Mouse (Mus musculus) frontal cortex, adult 2 months (tissue): ENCODE data around the gene Oosp1. TPM values are rescaled to one million over a fixed set of nuclear protein-coding genes. Genes with fewer than 3 reads are reported as not detected.

ENCODE experiments used
- DNase-seq, 2 experiments: peaks; one replicate each; pipeline ENCODE4 v3.0.0; 2022; ENCODE audit warnings: low spot score in 1 of 2; ENCODE audit errors: extremely low spot score in 1 of 2
- polyA plus RNA-seq: library from polyadenylated mRNA; depleted of rRNA; stranded (reverse); fragments of >200 nt; gene quantifications from 2 replicates; pipeline ENCODE4 v1.2.3, GENCODE M21; 2012; rRNA removed

The Oosp1 gene
- not detected in 2 replicates for polyA plus RNA-seq

DNA sequence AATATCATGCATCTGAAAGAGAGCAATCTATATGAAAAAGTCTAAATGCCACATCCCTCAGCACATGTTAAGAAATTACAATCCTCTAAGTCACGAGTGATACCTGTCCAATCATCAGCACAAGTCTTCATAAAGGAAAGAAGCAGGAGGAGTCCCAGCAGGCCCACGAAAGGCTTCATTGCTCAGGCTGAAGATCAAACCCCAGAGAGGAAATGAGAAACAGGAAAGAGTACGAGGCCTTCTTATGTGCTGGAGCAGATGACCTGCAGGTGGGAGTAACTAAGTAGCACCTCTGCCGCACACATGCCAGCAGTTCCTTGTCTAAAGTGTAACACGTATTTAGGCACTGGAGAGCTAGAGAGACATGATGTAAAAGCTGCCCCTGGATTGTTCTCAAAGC, at the start of gene Oosp1:
TSS of gene Oosp1 (minus strand) at position 312 of the 400 bp plus-strand sequence.
- DNase-seq: no peak

DNA sequence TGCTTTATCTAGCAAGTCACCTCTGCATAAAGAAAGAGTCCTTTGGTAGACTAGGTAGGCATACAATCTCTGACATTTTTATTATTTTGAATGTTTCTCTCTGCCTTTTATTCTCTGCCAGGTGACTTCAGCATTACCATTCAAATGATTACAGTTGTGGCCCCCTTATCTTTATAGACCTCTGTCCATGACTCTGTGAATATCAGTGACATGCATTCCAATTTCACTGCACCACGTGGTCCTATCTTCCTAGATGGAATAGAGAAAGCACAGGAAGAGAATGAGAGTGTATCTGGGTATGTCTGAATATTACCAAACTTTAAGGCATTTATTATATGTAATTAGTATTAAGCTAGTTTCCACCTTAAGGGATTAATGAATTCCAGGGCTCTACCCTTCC, 45.5 kb upstream of the Oosp1 start:
- DNase-seq: no peak

DNA sequence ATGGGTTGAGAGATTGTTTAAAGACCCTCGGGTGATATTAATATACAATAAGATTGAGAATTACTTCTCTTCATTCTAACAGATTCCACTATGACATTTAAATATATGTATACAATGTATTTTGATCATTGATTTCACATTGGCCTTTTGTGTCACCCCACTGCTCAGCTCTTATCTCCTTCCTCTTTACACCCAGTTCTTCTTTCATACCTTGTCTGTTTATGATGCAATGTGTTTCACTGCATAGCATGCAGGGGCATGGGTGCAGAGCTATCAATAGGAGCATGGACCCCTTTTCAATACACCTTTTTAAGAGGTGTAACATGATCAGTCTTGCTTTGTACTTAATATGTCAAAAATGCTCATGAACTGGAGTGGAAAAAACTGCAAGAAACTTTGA, 39.3 kb upstream of the Oosp1 start:
- DNase-seq: no peak

DNA sequence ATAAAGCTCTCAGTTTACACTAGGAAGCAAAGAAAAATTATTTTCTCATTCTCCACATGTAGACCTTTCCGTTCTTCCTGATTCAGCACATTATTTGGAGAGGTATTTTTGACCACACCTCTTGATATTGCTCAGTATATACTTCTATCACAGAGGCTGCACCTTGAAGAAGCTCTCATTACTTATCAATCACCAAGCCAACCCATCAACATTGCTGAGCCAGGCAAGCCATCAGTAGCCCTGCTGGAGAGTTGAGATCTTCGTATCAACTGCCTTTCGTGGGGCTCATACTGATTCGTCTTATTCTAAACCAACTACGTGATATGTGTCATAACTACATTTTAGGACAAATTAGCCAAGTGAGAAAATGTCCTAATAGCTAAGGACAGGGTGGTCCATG, 36.4 kb upstream of the Oosp1 start:
- DNase-seq: no peak

GRCm38 (mm10) chr19:11725915-11726314, 35.0 kb upstream of the Oosp1 start:
- no peak for DNase-seq

DNA sequence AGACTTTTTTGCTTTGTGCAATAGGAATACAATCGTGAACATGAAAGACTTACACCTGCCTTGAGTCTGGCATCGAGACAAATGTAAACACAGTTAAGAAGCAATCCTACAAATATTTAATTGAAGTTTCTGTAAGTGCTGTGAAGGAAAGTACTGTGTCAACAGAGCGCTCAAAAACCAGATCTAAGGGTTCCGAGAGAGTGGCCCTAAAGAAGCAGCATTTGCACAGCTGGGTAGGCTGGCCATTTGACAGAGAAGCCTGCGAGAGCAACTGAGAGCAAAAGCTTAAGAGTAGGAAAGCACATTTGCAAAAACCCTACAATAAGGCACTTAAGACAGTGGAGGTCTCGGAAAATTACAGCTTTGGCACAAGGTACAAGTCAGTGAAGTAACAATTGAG, 33.3 kb upstream of the Oosp1 start:
- DNase-seq: no peak

GRCm38 (mm10) chr19:11723870-11724269, 32.9 kb upstream of the Oosp1 start:
- no peak for DNase-seq

DNA sequence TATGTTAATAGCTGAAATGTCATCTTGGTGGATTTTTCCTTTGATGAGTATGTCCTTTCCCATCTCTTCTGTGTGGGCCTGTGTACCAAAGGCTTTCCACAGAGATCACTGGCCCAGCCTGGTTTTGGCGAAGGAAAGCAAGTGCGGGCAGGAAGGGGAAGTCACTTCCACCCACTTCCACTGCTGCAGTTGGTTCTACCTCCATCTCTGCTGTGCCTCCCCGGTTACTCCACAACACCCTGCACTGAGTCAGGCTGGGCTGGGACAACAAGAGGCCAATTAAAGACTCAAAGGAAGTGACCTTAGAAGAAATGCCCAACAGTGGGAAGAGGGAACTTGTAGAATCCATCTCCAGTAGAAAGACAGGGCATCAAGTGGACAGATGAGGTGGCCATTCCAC, 29.1 kb upstream of the Oosp1 start:
- DNase-seq: no peak

GRCm38 (mm10) chr19:11712451-11712850, 21.5 kb upstream of the Oosp1 start:
- no peak for DNase-seq

DNA sequence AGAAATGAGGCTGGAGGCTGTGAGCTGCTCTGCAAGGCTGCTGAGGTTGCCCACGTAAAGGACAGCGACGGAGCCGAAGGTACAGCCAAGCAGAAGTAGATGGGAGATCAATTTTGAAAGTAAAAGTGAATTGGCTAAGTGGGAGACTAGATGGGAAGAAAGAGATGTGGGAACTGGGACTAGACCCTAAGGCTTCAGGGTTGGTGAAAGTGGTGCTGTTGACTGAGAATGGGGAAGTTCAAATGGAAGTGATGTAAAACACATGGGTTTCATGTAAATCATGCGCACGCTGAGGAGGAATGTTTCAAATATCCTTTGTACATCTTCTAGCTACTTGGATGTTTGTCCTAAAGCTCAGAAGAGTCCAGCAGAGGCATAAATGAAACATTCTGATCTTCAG, 7.4 kb upstream of the Oosp1 start:
- no peak for DNase-seq

- DNase-seq: no peak
These were observed 5.8 kb upstream of the Oosp1 start, which contains the start of gene Oosp3 for GRCm38 (mm10) chr19:11696755-11697154. Gene Oosp3 (plus strand): TSS chr19:11697055.

- no peak for DNase-seq
These were observed 504 bp upstream of the Oosp1 start for GRCm38 (mm10) chr19:11691454-11691853.

DNA sequence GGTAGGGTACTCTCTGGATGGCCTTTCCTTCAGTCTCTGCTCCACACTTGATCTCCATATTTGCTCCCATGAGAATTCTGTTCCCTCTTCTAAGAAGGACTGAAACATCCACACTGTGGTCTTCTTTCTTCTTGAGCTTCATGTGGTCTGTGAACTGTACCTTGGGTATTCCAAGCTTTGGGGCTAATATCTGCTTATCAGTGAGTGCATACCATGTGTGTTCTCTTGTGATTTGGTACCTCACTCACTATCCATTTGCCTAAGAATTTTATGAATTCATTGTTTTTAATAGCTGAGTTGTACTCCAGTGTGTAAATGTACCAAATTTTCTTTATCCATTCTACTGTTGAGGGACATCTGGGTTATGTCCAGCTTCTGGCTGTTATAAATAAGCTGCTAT, 29.4 kb downstream of the Oosp1 start:
- no peak for DNase-seq

- no peak for DNase-seq
These were observed 30.5 kb downstream of the Oosp1 start, which contains the start of gene Oosp2 for GRCm38 (mm10) chr19:11660459-11660858. Gene Oosp2 (minus strand): TSS chr19:11660559.

GRCm38 (mm10) chr19:11659142-11659541, 31.8 kb downstream of the Oosp1 start:
- DNase-seq: no peak

- DNase-seq: no peak
These were observed 41.4 kb downstream of the Oosp1 start for GRCm38 (mm10) chr19:11649564-11649963.

DNA sequence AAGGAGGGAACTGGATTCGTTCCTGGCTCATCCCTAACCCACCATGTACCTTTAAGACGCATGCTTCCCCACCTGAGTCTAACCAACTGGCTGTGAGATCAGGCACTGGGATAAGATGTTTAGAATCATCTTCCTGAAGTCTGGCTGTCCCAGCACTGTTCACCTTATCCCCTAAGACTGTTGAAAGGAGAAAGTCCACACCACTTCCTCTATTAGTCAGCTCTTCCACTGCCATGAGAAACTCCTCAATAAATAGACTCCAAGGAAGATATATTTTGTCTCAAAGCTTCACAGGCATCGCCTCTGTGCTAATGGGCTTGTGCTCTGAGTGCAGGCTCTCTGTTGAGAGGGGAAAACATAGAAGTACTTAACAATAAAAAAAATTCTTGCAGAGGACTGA, 44.8 kb downstream of the Oosp1 start:
- DNase-seq: no peak

GRCm38 (mm10) chr19:11640732-11641131, 50.2 kb downstream of the Oosp1 start, which contains the start of gene Ms4a3:
Gene Ms4a3 (minus strand): TSS chr19:11640851.
- DNase-seq: no peak

- no peak for DNase-seq
These were observed 51.9 kb downstream of the Oosp1 start for GRCm38 (mm10) chr19:11639038-11639437.

DNA sequence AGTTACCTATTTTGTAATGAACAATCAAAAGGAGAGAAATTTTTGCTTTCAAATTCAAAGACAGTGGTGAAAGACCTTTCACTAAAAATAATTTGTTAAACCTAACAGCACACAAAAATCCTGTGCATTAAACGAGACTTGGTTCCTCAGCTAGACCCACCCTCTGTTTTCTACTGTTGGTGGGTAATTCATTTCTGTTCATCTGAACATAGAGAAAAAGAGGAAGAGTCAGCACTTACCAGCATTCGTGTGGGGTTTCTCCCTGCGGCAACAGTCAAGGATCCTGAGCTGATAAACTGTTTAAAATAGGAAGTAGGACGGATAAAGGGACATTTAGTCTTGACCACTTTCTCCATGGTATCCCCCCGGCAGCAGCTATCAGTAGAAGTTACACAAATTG, 55.4 kb downstream of the Oosp1 start:
- DNase-seq: no peak

GRCm38 (mm10) chr19:11634330-11634729, 56.6 kb downstream of the Oosp1 start:
- DNase-seq: no peak

GRCm38 (mm10) chr19:11633732-11634131, 57.2 kb downstream of the Oosp1 start:
- DNase-seq: no peak

- DNase-seq: no peak
These were observed 65.7 kb downstream of the Oosp1 start for GRCm38 (mm10) chr19:11625231-11625630.
